Mouse (Mus musculus): ENCODE results near the gene Atp5c1.

Atp5c1 gene

GRCm38 (mm10) chr2:10050878-10051277 lies 29.4 kb downstream of the Atp5c1 start:
- in situ Hi-C loops (cut with MboI): no loop called here

GRCm38 (mm10) chr2:10049456-10049855 lies 30.9 kb downstream of the Atp5c1 start:
- in situ Hi-C loops (cut with MboI): loop anchor here (5.0 kb wide), 1 partner anchor 33 kb away; the partner anchor contains the start of genes Atp5c1 and Kin

DNA sequence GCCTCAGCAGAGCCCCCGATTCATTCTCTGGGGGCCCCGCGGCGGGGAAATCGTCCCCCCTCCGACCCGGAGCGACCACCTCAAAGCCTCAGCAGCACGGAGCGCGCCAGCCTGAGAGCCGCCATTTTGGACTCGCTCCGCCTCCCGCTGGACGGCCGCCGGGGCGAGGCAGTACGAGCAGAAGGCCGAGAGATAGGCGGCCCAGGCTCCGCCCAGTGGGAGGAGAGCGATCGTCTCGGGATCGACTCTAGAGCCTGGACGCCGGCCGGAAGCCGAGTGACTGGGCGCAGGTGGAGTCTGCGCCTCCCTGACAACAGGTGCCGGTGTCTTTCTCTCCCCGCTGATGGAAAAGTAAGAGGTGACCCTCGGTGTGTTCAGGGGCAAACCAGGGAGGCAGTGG lies 31.8 kb downstream of the Atp5c1 start, which contains the start of gene Taf3:
Gene Taf3 (minus strand): TSS at position 136 of the 400 bp plus-strand sequence.
- in situ Hi-C loops (cut with MboI): loop anchor here (5.0 kb wide), 1 partner anchor 34 kb away; the partner anchor contains the start of genes Atp5c1 and Kin

GRCm38 (mm10) chr2:10047758-10048436 lies 32.4 kb downstream of the Atp5c1 start:
- in situ Hi-C loops (cut with MboI): loop anchor here (5.0 kb wide), 1 partner anchor 34 kb away; the partner anchor contains the start of genes Atp5c1 and Kin

GRCm38 (mm10) chr2:10034976-10035375 lies 45.3 kb downstream of the Atp5c1 start:
- in situ Hi-C loops (cut with MboI): no loop called here

- in situ Hi-C loops (cut with MboI): no loop called here
These were observed 46.6 kb downstream of the Atp5c1 start for GRCm38 (mm10) chr2:10033684-10034083.

DNA sequence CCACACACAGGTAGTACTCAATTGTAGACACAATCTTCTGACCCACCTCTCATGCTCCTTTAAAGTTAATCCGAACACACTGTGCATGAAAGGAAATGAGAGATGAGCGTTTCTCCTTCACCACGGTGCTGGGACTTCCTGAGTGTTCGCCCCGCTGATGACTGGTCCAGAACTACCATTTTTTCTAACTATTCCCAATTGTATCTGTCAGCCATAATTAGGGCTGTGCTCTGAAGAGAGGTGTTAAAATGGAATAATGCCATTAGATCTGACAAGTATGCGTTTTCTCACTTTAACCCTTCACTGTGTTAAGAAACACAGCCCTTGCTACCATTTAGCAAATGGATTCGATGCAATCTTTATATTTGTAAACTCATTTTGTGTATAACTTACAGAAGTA lies 50.6 kb downstream of the Atp5c1 start:
- in situ Hi-C loops (cut with MboI): no loop called here

- in situ Hi-C loops (cut with MboI): loop anchor here (25.0 kb wide), 1 partner anchor 1337 kb away; no protein-coding TSS in a partner anchor
These were observed 56.0 kb downstream of the Atp5c1 start for GRCm38 (mm10) chr2:10024264-10024663.

GRCm38 (mm10) chr2:10021296-10021695 lies 59.0 kb downstream of the Atp5c1 start:
- in situ Hi-C loops (cut with MboI): loop anchor here (25.0 kb wide), 1 partner anchor 1334 kb away; no protein-coding TSS in a partner anchor

DNA sequence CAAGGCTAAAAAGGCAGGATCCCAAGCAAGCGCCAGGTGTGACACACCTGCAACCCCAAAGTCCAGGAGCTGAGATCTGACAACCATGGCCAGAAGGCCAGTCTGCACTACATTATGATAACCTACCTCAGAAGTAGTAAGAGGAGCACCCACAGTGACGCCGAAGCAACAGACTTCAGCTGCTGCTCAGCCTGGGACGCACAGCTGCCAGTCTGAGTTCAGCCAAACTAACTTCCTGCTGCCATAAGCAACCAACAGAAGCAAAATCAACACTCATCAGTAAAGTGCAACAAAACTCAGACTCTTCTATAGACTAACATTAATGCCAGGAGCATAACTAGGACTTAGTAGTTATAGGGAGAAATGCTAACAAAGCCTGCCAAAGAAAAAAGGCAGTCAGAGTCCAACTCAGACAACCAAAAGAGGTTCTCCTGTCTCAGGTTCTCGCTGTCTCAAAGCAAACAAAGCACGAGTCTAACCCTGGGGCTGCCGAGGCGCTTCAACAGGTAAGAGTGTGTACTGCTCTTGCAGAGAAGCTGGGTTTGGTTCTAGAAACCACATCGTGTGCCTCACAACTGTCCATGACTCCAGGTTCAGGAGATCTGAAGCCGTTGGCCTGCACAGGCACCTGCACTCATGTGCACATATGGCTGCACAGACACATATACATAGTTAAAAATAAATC lies 65.2 kb downstream of the Atp5c1 start:
- in situ Hi-C loops (cut with MboI): loop anchor here (25.0 kb wide), 1 partner anchor 1328 kb away; no protein-coding TSS in a partner anchor

DNA sequence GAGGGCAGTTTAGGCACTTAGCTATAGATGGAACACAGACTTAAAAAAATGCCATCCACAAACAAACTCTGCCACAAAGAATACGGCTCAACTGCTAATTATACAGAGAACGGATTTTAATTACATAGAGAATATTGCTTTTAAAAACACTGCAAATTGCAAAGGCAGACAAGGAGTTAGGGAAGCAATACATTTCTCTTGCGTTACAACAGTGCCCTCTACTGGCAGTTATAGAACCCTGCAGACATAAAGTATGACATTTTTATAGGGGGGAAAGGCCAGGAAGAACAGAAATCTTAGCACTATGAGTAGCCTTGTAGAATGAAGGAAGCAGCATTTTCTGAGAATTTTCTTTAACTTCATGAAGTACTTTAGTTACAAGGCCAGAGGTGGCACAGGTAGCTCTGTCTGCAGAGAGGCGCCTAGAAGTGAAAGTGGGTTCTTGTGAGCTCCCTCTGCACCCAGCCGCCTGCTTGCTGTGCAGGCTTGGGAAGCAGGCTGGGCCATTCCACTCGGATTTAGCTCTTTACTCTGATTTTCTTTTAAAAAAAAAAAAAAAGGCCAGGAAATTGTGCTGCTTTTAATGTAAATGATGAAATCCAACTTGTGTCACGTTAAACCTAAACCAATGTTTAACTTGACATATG lies 69.9 kb downstream of the Atp5c1 start:
- in situ Hi-C loops (cut with MboI): loop anchor here (25.0 kb wide), 1 partner anchor 1323 kb away; no protein-coding TSS in a partner anchor

- in situ Hi-C loops (cut with MboI): loop anchor here (25.0 kb wide), 1 partner anchor 1322 kb away; no protein-coding TSS in a partner anchor
These were observed 70.5 kb downstream of the Atp5c1 start for GRCm38 (mm10) chr2:10009671-10010254.

- in situ Hi-C loops (cut with MboI): loop anchor here (25.0 kb wide), 1 partner anchor 1321 kb away; no protein-coding TSS in a partner anchor
These were observed 71.7 kb downstream of the Atp5c1 start for GRCm38 (mm10) chr2:10008593-10008992.
